Mouse (Mus musculus): ENCODE measurements around the gene Cnih3. TPM values are rescaled to one million over a fixed set of nuclear protein-coding genes. Genes with fewer than 3 reads are reported as not detected.

Cnih3 gene
- not detected in 2 replicates for total RNA-seq (2014; fragmentation: Nextera tagmentation)
- not detected in 2 replicates for total RNA-seq (2017)

- 0 out of 2 replicates have a peak, but pooled peaks have one; percentile 49 for ATAC-seq (replicated peaks; ENCODE audit: low FRiP score, low TSS enrichment, poor library complexity, severe bottlenecking)
Measured at GRCm38 (mm10) chr1:181352367-181353199, at the start of gene Cnih3. Cnih3 (plus strand) TSS chr1:181352628.

- no peak for ATAC-seq (replicated peaks; ENCODE audit: low FRiP score, low TSS enrichment, poor library complexity, severe bottlenecking)
Measured at GRCm38 (mm10) chr1:181307981-181308380, 44.4 kb upstream of the Cnih3 start.

GRCm38 (mm10) chr1:181310712-181311111 lies 41.7 kb upstream of the Cnih3 start:
- ATAC-seq (replicated peaks; ENCODE audit: low FRiP score, low TSS enrichment, poor library complexity, severe bottlenecking): no peak

GRCm38 (mm10) chr1:181312115-181313045 lies 40.0 kb upstream of the Cnih3 start:
- no peak for ATAC-seq (replicated peaks; ENCODE audit: low FRiP score, low TSS enrichment, poor library complexity, severe bottlenecking)

- no peak for ATAC-seq (replicated peaks; ENCODE audit: low FRiP score, low TSS enrichment, poor library complexity, severe bottlenecking)
Measured at GRCm38 (mm10) chr1:181313046-181313415, 39.4 kb upstream of the Cnih3 start.

GRCm38 (mm10) chr1:181314301-181314700 lies 38.1 kb upstream of the Cnih3 start:
- no peak for ATAC-seq (replicated peaks; ENCODE audit: low FRiP score, low TSS enrichment, poor library complexity, severe bottlenecking)

- no peak for ATAC-seq (replicated peaks; ENCODE audit: low FRiP score, low TSS enrichment, poor library complexity, severe bottlenecking)
Measured at GRCm38 (mm10) chr1:181315350-181315749, 37.1 kb upstream of the Cnih3 start.

- no peak for ATAC-seq (replicated peaks; ENCODE audit: low FRiP score, low TSS enrichment, poor library complexity, severe bottlenecking)
Measured at GRCm38 (mm10) chr1:181316571-181316970, 35.9 kb upstream of the Cnih3 start.

- no peak for ATAC-seq (replicated peaks; ENCODE audit: low FRiP score, low TSS enrichment, poor library complexity, severe bottlenecking)
Measured at GRCm38 (mm10) chr1:181319466-181319865, 33.0 kb upstream of the Cnih3 start.

GRCm38 (mm10) chr1:181321149-181321548 lies 31.3 kb upstream of the Cnih3 start:
- no peak for ATAC-seq (replicated peaks; ENCODE audit: low FRiP score, low TSS enrichment, poor library complexity, severe bottlenecking)

GRCm38 (mm10) chr1:181323134-181323533 lies 29.3 kb upstream of the Cnih3 start:
- peak; percentile 90 for ATAC-seq (replicated peaks; ENCODE audit: low FRiP score, low TSS enrichment, poor library complexity, severe bottlenecking)

GRCm38 (mm10) chr1:181327137-181327536 lies 25.3 kb upstream of the Cnih3 start:
- ATAC-seq (replicated peaks; ENCODE audit: low FRiP score, low TSS enrichment, poor library complexity, severe bottlenecking): no peak

GRCm38 (mm10) chr1:181327636-181328420 lies 24.6 kb upstream of the Cnih3 start:
- no peak for ATAC-seq (replicated peaks; ENCODE audit: low FRiP score, low TSS enrichment, poor library complexity, severe bottlenecking)

- ATAC-seq (replicated peaks; ENCODE audit: low FRiP score, low TSS enrichment, poor library complexity, severe bottlenecking): no peak
Measured at GRCm38 (mm10) chr1:181329110-181329509, 23.3 kb upstream of the Cnih3 start.

GRCm38 (mm10) chr1:181332597-181332996 lies 19.8 kb upstream of the Cnih3 start:
- no peak for ATAC-seq (replicated peaks; ENCODE audit: low FRiP score, low TSS enrichment, poor library complexity, severe bottlenecking)

GRCm38 (mm10) chr1:181334329-181335018 lies 18.0 kb upstream of the Cnih3 start:
- ATAC-seq (replicated peaks; ENCODE audit: low FRiP score, low TSS enrichment, poor library complexity, severe bottlenecking): peak; percentile 86

- peak; percentile 90 for ATAC-seq (replicated peaks; ENCODE audit: low FRiP score, low TSS enrichment, poor library complexity, severe bottlenecking)
Measured at GRCm38 (mm10) chr1:181335019-181335365, 17.4 kb upstream of the Cnih3 start.

GRCm38 (mm10) chr1:181335388-181335787 lies 17.0 kb upstream of the Cnih3 start:
- peak; percentile 17 for ATAC-seq (replicated peaks; ENCODE audit: low FRiP score, low TSS enrichment, poor library complexity, severe bottlenecking)

- no peak for ATAC-seq (replicated peaks; ENCODE audit: low FRiP score, low TSS enrichment, poor library complexity, severe bottlenecking)
Measured at GRCm38 (mm10) chr1:181336857-181337256, 15.6 kb upstream of the Cnih3 start.
